Mouse (Mus musculus): Measurements from ENCODE around the gene Oasl1. TPM values are rescaled to one million over a fixed set of nuclear protein-coding genes. Genes with fewer than 3 reads are reported as not detected.
"Not testable (repeated sequence)": the region's sequence is repeated elsewhere in the genome, so short reads cannot be mapped to it uniquely, and the experiment has no call there.

The Oasl1 gene
- total RNA-seq, 1 experiment from 2014 or later, result 5.5 TPM

GRCm38 (mm10) chr5:114916777-114917176 lies 6.3 kb upstream of the Oasl1 start:
- peak; percentile 49 to 56; a peak in 3 of 4 replicates for ATAC-seq (replicated peaks in 1 of 2; ENCODE audit: insufficient read depth in 1 of 2, low FRiP score in 2 of 2, low TSS enrichment in 1 of 2, low read depth in 1 of 2, poor library complexity in 2 of 2, severe bottlenecking in 2 of 2)

GRCm38 (mm10) chr5:114917357-114917756 lies 5.7 kb upstream of the Oasl1 start:
- not testable (repeated sequence) for ATAC-seq (replicated peaks in 1 of 2; ENCODE audit: insufficient read depth in 1 of 2, low FRiP score in 2 of 2, low TSS enrichment in 1 of 2, low read depth in 1 of 2, poor library complexity in 2 of 2, severe bottlenecking in 2 of 2)

- ATAC-seq (replicated peaks in 1 of 2; ENCODE audit: insufficient read depth in 1 of 2, low FRiP score in 2 of 2, low TSS enrichment in 1 of 2, low read depth in 1 of 2, poor library complexity in 2 of 2, severe bottlenecking in 2 of 2), result peak; percentile 77 to 80
Measured at GRCm38 (mm10) chr5:114921551-114922365, 1.3 kb upstream of the Oasl1 start.

DNA sequence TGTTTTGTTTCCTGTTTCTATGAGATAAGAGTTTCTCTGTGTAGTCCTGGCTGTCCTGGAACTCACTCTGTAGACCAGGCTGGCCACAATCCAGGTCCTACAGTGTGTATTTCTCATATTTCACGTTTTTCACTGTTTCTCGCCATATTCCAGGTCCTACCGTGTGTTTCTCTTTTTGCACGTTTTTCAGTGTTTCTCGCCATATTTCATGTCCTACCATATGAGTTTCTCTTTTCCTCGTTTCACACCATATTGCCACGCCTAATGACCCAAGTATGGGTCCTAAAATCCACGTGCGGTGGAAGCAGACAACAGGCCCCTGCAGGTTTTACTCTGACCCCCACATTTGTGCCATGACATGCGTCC lies 691 bp upstream of the Oasl1 start:
- ATAC-seq (replicated peaks in 1 of 2; ENCODE audit: insufficient read depth in 1 of 2, low FRiP score in 2 of 2, low TSS enrichment in 1 of 2, low read depth in 1 of 2, poor library complexity in 2 of 2, severe bottlenecking in 2 of 2), result peak; percentile 48 to 70

- no peak for ATAC-seq (replicated peaks in 1 of 2; ENCODE audit: insufficient read depth in 1 of 2, low FRiP score in 2 of 2, low TSS enrichment in 1 of 2, low read depth in 1 of 2, poor library complexity in 2 of 2, severe bottlenecking in 2 of 2)
Measured at GRCm38 (mm10) chr5:114926153-114926684, 3.2 kb downstream of the Oasl1 start.

GRCm38 (mm10) chr5:114926753-114927152 lies 3.7 kb downstream of the Oasl1 start:
- ATAC-seq (replicated peaks in 1 of 2; ENCODE audit: insufficient read depth in 1 of 2, low FRiP score in 2 of 2, low TSS enrichment in 1 of 2, low read depth in 1 of 2, poor library complexity in 2 of 2, severe bottlenecking in 2 of 2), result no peak

DNA sequence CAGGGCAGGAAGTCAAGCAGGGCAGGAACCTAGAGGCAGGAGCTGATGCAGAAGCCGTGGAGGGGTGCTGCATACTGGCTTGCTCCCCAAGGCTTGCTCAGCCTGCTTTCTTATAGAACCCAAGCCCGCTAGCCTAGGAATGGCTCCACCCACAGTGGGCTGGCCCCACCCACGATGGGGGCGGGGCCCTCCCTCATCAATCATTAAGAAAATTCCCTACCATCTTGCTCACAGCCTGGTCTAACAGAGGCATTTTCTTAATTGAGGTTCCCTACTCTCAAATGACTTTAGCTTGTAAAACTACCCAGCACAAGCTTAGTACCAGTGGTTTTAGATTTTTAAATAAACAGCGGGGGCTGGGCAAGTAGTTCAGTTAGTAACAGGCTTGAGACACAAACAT lies 8.6 kb downstream of the Oasl1 start:
- ATAC-seq (replicated peaks in 1 of 2; ENCODE audit: insufficient read depth in 1 of 2, low FRiP score in 2 of 2, low TSS enrichment in 1 of 2, low read depth in 1 of 2, poor library complexity in 2 of 2, severe bottlenecking in 2 of 2), result no peak

DNA sequence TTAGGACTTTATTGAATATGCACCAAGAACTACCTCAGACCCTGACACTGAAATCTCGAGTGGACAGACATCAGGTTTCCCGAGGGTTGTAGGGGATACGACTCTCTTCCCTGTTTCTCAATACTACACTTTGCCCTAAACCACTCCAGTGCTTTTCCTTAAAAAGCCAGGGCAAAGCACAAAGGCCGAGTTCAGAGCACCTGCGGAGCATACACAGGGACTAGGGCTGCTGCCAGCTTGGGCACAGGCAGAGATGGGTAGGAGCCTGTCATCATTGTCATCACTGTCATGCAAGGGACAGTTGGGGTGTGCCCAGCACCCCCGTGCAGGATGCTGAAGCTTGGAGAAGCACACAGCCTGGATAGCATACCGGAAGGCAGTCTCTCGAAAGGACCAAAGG lies 10.2 kb downstream of the Oasl1 start:
- ATAC-seq (replicated peaks in 1 of 2; ENCODE audit: insufficient read depth in 1 of 2, low FRiP score in 2 of 2, low TSS enrichment in 1 of 2, low read depth in 1 of 2, poor library complexity in 2 of 2, severe bottlenecking in 2 of 2), result no peak

DNA sequence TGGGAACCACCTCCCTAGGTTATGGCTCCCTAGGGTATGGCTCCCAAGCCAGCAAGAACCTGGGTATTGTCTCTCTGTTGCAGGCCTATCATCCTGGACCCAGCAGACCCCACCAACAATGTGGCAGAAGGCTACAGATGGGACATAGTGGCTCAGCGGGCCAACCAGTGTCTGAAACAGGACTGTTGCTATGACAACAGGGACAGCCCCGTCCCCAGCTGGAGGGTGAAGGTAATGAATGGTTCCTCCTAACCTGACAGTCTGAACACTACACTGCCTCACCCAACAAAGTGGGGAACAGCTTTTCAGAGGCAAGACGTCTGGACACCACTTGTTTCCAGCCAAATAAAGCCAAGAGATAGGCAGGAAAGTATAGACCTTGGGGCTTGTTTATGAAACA lies 12.8 kb downstream of the Oasl1 start:
- ATAC-seq (replicated peaks in 1 of 2; ENCODE audit: insufficient read depth in 1 of 2, low FRiP score in 2 of 2, low TSS enrichment in 1 of 2, low read depth in 1 of 2, poor library complexity in 2 of 2, severe bottlenecking in 2 of 2), result no peak

- not testable (repeated sequence) for ATAC-seq (replicated peaks in 1 of 2; ENCODE audit: insufficient read depth in 1 of 2, low FRiP score in 2 of 2, low TSS enrichment in 1 of 2, low read depth in 1 of 2, poor library complexity in 2 of 2, severe bottlenecking in 2 of 2)
Measured at GRCm38 (mm10) chr5:114941138-114941537, 18.1 kb downstream of the Oasl1 start.

DNA sequence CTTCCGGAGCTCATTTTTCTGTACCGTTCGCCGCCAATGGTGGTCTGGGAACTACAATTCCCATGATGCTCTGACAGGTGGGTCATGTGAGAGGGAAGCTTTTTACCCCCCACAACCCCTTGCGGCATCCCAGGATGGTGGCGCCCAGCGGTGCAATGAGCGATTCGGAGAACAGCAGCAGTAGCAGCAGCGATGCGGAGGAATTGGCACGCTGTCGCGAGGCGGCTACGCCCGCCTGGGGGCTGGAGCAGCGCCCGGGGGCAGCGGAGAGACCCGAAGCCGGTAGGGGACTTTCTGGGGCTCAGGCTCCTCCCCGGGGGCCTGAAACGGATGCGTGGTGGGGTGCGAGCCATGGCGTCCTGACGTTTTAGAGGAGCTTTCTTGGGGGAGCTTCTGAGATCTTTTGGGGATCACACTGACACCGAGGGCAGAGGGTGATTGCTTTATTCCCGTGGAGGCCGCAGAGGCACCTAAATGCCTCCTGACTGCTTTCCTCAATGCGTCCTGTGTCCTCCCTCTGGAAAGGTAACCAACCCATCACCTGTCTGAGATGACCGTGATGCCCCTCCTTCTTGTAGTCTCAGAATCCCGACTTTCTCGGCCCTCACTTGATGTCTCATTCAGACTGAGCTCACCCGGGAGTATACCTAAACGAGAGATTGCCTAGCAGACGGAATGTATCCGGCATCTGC lies 19.2 kb downstream of the Oasl1 start, which contains the start of gene 2210016L21Rik:
Gene 2210016L21Rik (plus strand): TSS at position 85 of the 692 bp plus-strand sequence.
- peak; percentile 94 to 100 for ATAC-seq (replicated peaks in 1 of 2; ENCODE audit: insufficient read depth in 1 of 2, low FRiP score in 2 of 2, low TSS enrichment in 1 of 2, low read depth in 1 of 2, poor library complexity in 2 of 2, severe bottlenecking in 2 of 2)

- ATAC-seq (replicated peaks in 1 of 2; ENCODE audit: insufficient read depth in 1 of 2, low FRiP score in 2 of 2, low TSS enrichment in 1 of 2, low read depth in 1 of 2, poor library complexity in 2 of 2, severe bottlenecking in 2 of 2), result no peak
Measured at GRCm38 (mm10) chr5:114942766-114943130, 19.7 kb downstream of the Oasl1 start.

- ATAC-seq (replicated peaks in 1 of 2; ENCODE audit: insufficient read depth in 1 of 2, low FRiP score in 2 of 2, low TSS enrichment in 1 of 2, low read depth in 1 of 2, poor library complexity in 2 of 2, severe bottlenecking in 2 of 2), result no peak
Measured at GRCm38 (mm10) chr5:114945072-114945471, 22.0 kb downstream of the Oasl1 start.

GRCm38 (mm10) chr5:114948891-114949290 lies 25.9 kb downstream of the Oasl1 start:
- ATAC-seq (replicated peaks in 1 of 2; ENCODE audit: insufficient read depth in 1 of 2, low FRiP score in 2 of 2, low TSS enrichment in 1 of 2, low read depth in 1 of 2, poor library complexity in 2 of 2, severe bottlenecking in 2 of 2), result no peak

- ATAC-seq (replicated peaks in 1 of 2; ENCODE audit: insufficient read depth in 1 of 2, low FRiP score in 2 of 2, low TSS enrichment in 1 of 2, low read depth in 1 of 2, poor library complexity in 2 of 2, severe bottlenecking in 2 of 2), result no peak
Measured at GRCm38 (mm10) chr5:114949316-114949715, 26.3 kb downstream of the Oasl1 start.

- ATAC-seq (replicated peaks in 1 of 2; ENCODE audit: insufficient read depth in 1 of 2, low FRiP score in 2 of 2, low TSS enrichment in 1 of 2, low read depth in 1 of 2, poor library complexity in 2 of 2, severe bottlenecking in 2 of 2), result no peak
Measured at GRCm38 (mm10) chr5:114949812-114950211, 26.8 kb downstream of the Oasl1 start.

GRCm38 (mm10) chr5:114950669-114951068 lies 27.6 kb downstream of the Oasl1 start:
- no peak for ATAC-seq (replicated peaks in 1 of 2; ENCODE audit: insufficient read depth in 1 of 2, low FRiP score in 2 of 2, low TSS enrichment in 1 of 2, low read depth in 1 of 2, poor library complexity in 2 of 2, severe bottlenecking in 2 of 2)

GRCm38 (mm10) chr5:114951279-114951880 lies 28.3 kb downstream of the Oasl1 start:
- ATAC-seq (replicated peaks in 1 of 2; ENCODE audit: insufficient read depth in 1 of 2, low FRiP score in 2 of 2, low TSS enrichment in 1 of 2, low read depth in 1 of 2, poor library complexity in 2 of 2, severe bottlenecking in 2 of 2), result no peak
